Mouse (Mus musculus) lung, adult 2 months (tissue): ENCODE data around the gene Cramp1l.

Experiments
- CTCF ChIP-seq: fragments of 200-500 bp; IDR thresholded peaks from 2 replicates; pipeline ENCODE4 v1.5.1; 2011; ENCODE audit warnings: mild to moderate bottlenecking, low read length, control low read depth; ENCODE audit not compliant: insufficient read depth
- POLR2A ChIP-seq: fragments of 200-500 bp; IDR thresholded peaks from 2 replicates; pipeline ENCODE4 v1.6.1; 2011; ENCODE audit warnings: low read depth, mild to moderate bottlenecking, control low read depth, low read length, borderline replicate concordance; ENCODE audit errors: extremely low read depth

DNA sequence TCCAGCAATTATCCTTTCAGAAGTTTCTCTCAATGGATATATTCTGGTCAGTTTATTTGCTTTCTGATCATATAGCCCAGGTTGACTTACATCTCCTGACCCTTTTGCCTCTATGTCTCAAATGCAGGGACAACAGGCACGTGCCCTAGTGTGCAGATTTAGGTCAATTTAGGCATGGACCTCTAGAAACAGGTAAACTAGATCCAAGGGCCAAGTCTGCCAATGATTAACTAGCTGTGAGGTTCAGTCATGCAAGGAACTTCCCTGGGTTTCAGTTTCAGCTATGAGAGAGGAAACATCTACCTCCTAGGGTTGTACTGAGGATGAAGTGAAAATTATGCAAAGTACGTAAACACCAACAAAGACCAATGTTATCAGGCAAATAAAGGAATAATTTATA lies 62.3 kb downstream of the Cramp1l start:
- TF ChIP-seq CTCF (no peak), POLR2A (no peak)
